Mouse (Mus musculus): ENCODE results near the gene Prss8. TPM values are rescaled to one million over a fixed set of nuclear protein-coding genes. Genes with fewer than 3 reads are reported as not detected.
A peak's percentile ranks its signal among the peaks of the same experiment; 100 is the strongest.
"Not testable (repeated sequence)": the region's sequence is repeated elsewhere in the genome, so short reads cannot be mapped to it uniquely, and the experiment has no call there.

Prss8 gene
- polyA plus RNA-seq, 1 experiment = 0.08 TPM

DNA sequence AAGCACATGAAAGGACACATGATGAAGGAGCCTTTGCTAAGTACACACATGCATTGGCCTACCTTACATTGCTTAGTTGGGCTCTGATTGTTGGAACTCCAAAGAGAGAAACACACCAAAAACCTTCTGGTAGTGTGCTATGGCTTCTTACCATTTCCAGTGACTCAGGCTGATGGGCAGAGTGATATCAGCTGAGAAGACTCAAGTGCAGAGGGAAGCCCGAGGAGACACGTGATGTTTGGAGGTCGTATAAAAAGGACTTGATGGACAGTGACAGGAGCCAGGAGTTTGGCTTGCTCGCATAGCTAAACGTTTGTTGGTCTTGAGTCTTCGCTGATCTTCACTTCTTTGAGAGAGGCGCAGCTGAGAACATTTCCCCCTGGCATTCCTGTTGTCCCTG lies 32.4 kb downstream of the Prss8 start:
- no peak for TF ChIP-seq POLR2A (IDR thresholded peaks at IDR 0.05; ENCODE audit: borderline replicate concordance, insufficient read depth, low read length)
- no peak for TF ChIP-seq CTCF (IDR thresholded peaks at IDR 0.05; ENCODE audit: borderline replicate concordance, insufficient read depth, low read depth, low read length)
- H3K4me1 ChIP-seq (ENCODE audit: control insufficient read depth, insufficient read depth, low read length) = peaks cover 4% of the 10 kb centered on the region; the same call in 1 of the 2 replicates
- H3K4me3 ChIP-seq (replicated peaks; ENCODE audit: insufficient read depth, low read depth, low read length) = no peak overlapping the region
- no peak overlapping the region for H3K27ac ChIP-seq (ENCODE audit: insufficient read depth, low read length)
- WGBS = 85% methylated on average over 7 of the region's 7 CpGs
- DNase-seq = no peak
- no peaks in the 10 kb centered on the region for H3K27me3 ChIP-seq (ENCODE audit: control insufficient read depth, insufficient read depth, low read length)

DNA sequence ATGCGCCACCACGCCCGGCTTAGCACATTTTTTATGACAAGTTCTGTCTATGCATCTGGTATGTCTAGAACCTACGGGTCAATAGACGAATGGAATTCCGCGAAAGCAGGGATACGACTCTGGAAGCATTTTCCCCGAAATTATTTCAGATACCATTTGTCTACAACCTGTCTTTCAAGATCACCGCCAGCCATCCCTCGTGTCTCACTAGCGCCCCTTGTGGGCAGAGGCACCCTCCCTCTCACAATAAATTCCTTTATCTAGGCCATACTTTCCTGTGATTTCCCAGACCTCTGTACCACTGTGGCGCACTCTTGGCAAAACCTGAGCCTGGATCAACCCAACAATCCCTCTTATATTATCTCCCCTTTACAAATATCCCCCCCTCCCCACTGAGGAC lies 33.5 kb downstream of the Prss8 start:
- 50% methylated on average over 13 of the region's 13 CpGs for WGBS
- no peak overlapping the region for H3K4me3 ChIP-seq (replicated peaks; ENCODE audit: insufficient read depth, low read depth, low read length)
- no peak overlapping the region for H3K27ac ChIP-seq (ENCODE audit: insufficient read depth, low read length)
- H3K4me1 ChIP-seq (ENCODE audit: control insufficient read depth, insufficient read depth, low read length) = peaks cover 4% of the 10 kb centered on the region; the same call in 1 of the 2 replicates
- no peaks in the 10 kb centered on the region for H3K27me3 ChIP-seq (ENCODE audit: control insufficient read depth, insufficient read depth, low read length)
- TF ChIP-seq POLR2A (IDR thresholded peaks at IDR 0.05; ENCODE audit: borderline replicate concordance, insufficient read depth, low read length) (no peak), CTCF (IDR thresholded peaks at IDR 0.05; ENCODE audit: borderline replicate concordance, insufficient read depth, low read depth, low read length) (peak; percentile 78)
- peak; percentile 63 to 73 for DNase-seq

DNA sequence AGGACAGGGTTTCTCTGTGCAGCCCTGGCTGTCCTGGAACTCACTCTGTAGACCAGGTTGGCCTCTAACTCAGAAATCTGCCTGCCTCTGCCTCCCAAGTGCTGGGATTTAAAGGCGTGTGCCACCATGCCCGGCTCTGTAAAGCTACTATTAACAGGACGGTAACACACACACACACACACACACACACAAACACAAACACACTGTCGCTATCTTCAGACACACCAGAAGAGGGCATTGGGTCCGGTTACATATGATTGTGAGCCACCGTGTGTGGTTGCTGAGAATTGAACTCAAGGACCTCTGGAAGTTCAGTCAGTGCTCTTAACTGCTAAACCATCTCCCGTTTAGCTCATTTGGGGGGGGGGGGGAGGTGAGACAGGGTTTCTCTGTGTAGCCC lies 34.0 kb downstream of the Prss8 start:
- H3K4me1 ChIP-seq (ENCODE audit: control insufficient read depth, insufficient read depth, low read length); H3K4me3 ChIP-seq (replicated peaks; ENCODE audit: insufficient read depth, low read depth, low read length); DNase-seq; H3K27me3 ChIP-seq (ENCODE audit: control insufficient read depth, insufficient read depth, low read length); H3K27ac ChIP-seq (ENCODE audit: insufficient read depth, low read length): not testable (repeated sequence)
- WGBS = 62% methylated on average over 7 of the region's 7 CpGs

DNA sequence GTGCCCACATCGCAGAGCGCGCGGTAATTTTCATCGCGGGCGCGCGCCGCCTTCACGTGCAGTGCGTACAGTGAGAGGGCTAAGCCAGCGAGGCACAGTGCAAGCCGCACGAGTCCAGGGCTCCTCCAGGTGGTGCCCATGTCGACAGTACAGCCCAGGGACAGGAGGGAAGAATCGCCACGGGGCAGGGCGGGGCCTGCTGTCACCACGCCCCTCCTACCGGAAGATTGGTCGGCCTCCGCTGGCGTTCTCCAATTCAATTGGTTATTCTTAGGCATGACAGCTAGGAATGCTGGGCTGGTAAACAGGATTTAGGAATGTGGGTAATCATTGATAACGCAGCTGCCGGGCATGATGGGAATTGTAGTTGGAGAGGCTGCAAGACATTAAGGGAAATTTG lies 34.5 kb downstream of the Prss8 start, which contains the start of the genes Gm21974 and Vkorc1:
Gm21974 (minus strand) TSS at position 13 of the 400 bp plus-strand sequence.
Vkorc1 (minus strand) TSS at position 176 of the 400 bp plus-strand sequence.
- TF ChIP-seq POLR2A (IDR thresholded peaks at IDR 0.05; ENCODE audit: borderline replicate concordance, insufficient read depth, low read length) (peak; percentile 86), CTCF (IDR thresholded peaks at IDR 0.05; ENCODE audit: borderline replicate concordance, insufficient read depth, low read depth, low read length) (peak; percentile 53; the same call in 1 of the 2 replicates)
- under 1% methylated on average over 26 of the region's 26 CpGs for WGBS
- H3K4me3 ChIP-seq (replicated peaks; ENCODE audit: insufficient read depth, low read depth, low read length) = peak within 1 kb of the TSS; percentile 66
- peak; percentile 97 to 98 for DNase-seq
- H3K27ac ChIP-seq (ENCODE audit: insufficient read depth, low read length) = peak within 1 kb of the TSS; percentile 3; the same call in 1 of the 2 replicates
- no peaks in the 10 kb centered on the region for H3K27me3 ChIP-seq (ENCODE audit: control insufficient read depth, insufficient read depth, low read length)
- peaks cover 4% of the 10 kb centered on the region; the same call in 1 of the 2 replicates for H3K4me1 ChIP-seq (ENCODE audit: control insufficient read depth, insufficient read depth, low read length)

DNA sequence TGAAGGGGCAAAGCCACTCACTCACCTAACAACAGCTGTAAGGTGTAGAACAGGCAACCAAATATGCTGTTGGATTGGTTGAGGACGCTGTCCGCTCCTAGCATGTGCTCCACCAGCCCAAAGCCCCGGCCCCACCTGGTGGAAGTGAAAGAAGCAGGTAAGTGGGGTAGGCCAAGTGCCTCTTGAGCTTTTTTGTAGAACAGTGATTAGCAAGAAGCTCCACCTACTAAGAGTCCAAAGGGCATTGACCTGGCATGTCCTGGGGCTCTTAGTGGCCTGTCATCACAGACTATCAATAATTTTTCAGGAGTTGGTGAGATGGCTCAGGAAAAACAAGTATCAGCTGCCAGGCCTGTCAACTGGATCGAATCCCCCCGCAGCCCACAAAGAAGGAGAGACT lies 35.4 kb downstream of the Prss8 start:
- 71% methylated on average over 5 of the region's 5 CpGs for WGBS
- H3K27me3 ChIP-seq (ENCODE audit: control insufficient read depth, insufficient read depth, low read length) = no peaks in the 10 kb centered on the region
- no peak for DNase-seq
- TF ChIP-seq CTCF (IDR thresholded peaks at IDR 0.05; ENCODE audit: borderline replicate concordance, insufficient read depth, low read depth, low read length) (no peak), POLR2A (IDR thresholded peaks at IDR 0.05; ENCODE audit: borderline replicate concordance, insufficient read depth, low read length) (no peak)
- H3K4me3 ChIP-seq (replicated peaks; ENCODE audit: insufficient read depth, low read depth, low read length) = peak overlapping the region; percentile 66
- H3K4me1 ChIP-seq (ENCODE audit: control insufficient read depth, insufficient read depth, low read length) = peaks cover 4% of the 10 kb centered on the region; the same call in 1 of the 2 replicates
- no peak overlapping the region for H3K27ac ChIP-seq (ENCODE audit: insufficient read depth, low read length)

DNA sequence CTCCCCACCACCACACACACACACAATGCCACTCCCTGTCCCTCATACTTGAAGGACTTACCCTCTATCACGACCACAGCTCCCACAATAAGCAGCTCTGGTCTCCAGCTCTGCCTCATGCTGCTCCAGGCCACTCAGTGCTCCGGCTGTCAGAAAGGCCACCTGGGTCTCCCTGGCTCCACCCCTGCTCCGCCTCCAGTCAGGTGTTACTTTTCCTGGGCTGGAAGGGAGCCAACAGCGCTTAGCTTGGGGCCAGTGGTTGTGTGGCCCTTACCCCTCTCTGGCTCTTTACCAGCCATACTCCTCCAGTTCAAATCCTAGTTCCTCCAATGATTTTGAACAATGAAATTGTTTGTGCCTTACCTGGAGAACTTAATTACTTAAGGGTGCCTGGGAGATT lies 39.1 kb downstream of the Prss8 start, which contains the start of gene Prss53:
Prss53 (minus strand) TSS at position 173 of the 400 bp plus-strand sequence.
- H3K4me3 ChIP-seq (replicated peaks; ENCODE audit: insufficient read depth, low read depth, low read length) = no peak within 1 kb of the TSS
- TF ChIP-seq POLR2A (IDR thresholded peaks at IDR 0.05; ENCODE audit: borderline replicate concordance, insufficient read depth, low read length) (no peak), CTCF (IDR thresholded peaks at IDR 0.05; ENCODE audit: borderline replicate concordance, insufficient read depth, low read depth, low read length) (no peak)

DNA sequence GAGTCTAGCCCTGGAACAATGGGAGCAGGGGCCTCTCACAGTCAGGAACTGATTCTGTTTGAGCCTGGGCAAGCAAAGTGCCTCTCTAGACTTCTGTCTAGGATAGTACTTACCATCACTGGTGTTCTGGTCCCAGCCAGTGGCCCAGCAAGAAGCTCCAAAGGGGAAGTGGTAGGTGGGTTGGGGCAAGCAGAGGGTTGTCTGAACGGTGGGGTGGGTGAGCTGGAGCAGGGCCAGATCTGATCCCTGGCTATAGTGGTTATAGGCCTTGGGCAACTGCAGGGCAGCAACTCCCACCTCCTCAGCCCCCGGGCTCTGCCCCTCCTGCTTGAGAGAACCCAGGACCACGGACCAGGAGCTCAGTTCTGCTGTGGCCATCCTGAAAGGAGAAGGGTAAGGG lies 41.1 kb downstream of the Prss8 start:
- Histone ChIP-seq H3K4me3 (replicated peaks; ENCODE audit: insufficient read depth, low read depth, low read length) (no peak overlapping the region), H3K27me3 (ENCODE audit: control insufficient read depth, insufficient read depth, low read length) (no peaks in the 10 kb centered on the region), H3K4me1 (ENCODE audit: control insufficient read depth, insufficient read depth, low read length) (peaks cover 2% of the 10 kb centered on the region), H3K27ac (ENCODE audit: insufficient read depth, low read length) (no peak overlapping the region)
- TF ChIP-seq POLR2A (IDR thresholded peaks at IDR 0.05; ENCODE audit: borderline replicate concordance, insufficient read depth, low read length) (no peak), CTCF (IDR thresholded peaks at IDR 0.05; ENCODE audit: borderline replicate concordance, insufficient read depth, low read depth, low read length) (no peak)
- no peak for DNase-seq
- 49% methylated on average over 3 of the region's 3 CpGs for WGBS

More for the DNA sequence above, 39.1 kb downstream of the Prss8 start, which contains the start of gene Prss53:
- no peak for DNase-seq
- no peak within 1 kb of the TSS for H3K27ac ChIP-seq (ENCODE audit: insufficient read depth, low read length)
- peaks cover 4% of the 10 kb centered on the region; the same call in 1 of the 2 replicates for H3K4me1 ChIP-seq (ENCODE audit: control insufficient read depth, insufficient read depth, low read length)
- WGBS = 25% methylated on average over 4 of the region's 4 CpGs
- no peaks in the 10 kb centered on the region for H3K27me3 ChIP-seq (ENCODE audit: control insufficient read depth, insufficient read depth, low read length)

DNA sequence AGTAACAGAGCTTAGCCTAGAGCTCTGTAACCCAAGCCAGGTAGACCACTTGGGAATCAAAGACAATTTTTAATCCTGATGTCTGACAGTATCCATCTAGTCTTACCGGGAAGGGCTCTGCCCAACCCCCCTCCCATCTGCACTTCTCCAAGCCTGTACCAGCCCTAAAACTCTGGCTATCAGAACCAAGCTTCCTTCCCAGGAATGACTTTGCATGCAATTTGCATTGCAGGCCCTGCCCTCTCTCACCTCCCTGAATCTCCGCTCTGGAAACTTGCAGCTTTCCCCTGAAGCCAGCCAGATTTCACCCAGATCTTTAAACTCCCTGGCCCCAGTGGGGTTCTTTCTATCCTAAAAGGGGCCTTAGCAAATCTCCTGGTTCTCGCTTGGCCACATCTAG lies 42.1 kb downstream of the Prss8 start:
- peaks cover 7% of the 10 kb centered on the region for H3K4me1 ChIP-seq (ENCODE audit: control insufficient read depth, insufficient read depth, low read length)
- H3K27me3 ChIP-seq (ENCODE audit: control insufficient read depth, insufficient read depth, low read length) = no peaks in the 10 kb centered on the region
- TF ChIP-seq CTCF (IDR thresholded peaks at IDR 0.05; ENCODE audit: borderline replicate concordance, insufficient read depth, low read depth, low read length) = no peak
- no peak for TF ChIP-seq POLR2A (IDR thresholded peaks at IDR 0.05; ENCODE audit: borderline replicate concordance, insufficient read depth, low read length)
- no peak overlapping the region for H3K4me3 ChIP-seq (replicated peaks; ENCODE audit: insufficient read depth, low read depth, low read length)
- WGBS = 73% methylated on average over 3 of the region's 3 CpGs
- no peak overlapping the region for H3K27ac ChIP-seq (ENCODE audit: insufficient read depth, low read length)
- no peak for DNase-seq
